Mouse (Mus musculus) testis, adult 2 months (tissue): ENCODE measurements around the gene Foxd1. TPM values are rescaled to one million over a fixed set of nuclear protein-coding genes. Genes with fewer than 3 reads are reported as not detected.

Source experiments
- H3K27ac ChIP-seq: fragments of 200-500 bp; 2 replicates; pipeline ENCODE4 v1.5.1; 2012; ENCODE audit warnings: low read depth, low read length; ENCODE audit not compliant: control insufficient read depth, insufficient read depth
- H3K27me3 ChIP-seq: fragments of 200-500 bp; 2 replicates; pipeline ENCODE4 v1.6.1; 2012; ENCODE audit warnings: mild to moderate bottlenecking, low read length, moderate library complexity; ENCODE audit not compliant: control insufficient read depth, insufficient read depth
- H3K36me3 ChIP-seq: fragments of 200-500 bp; 2 replicates; pipeline ENCODE4 v1.6.1; 2012; ENCODE audit warnings: mild to moderate bottlenecking, low read length; ENCODE audit not compliant: control insufficient read depth, insufficient read depth
- H3K4me1 ChIP-seq: fragments of 200-500 bp; 2 replicates; pipeline ENCODE4 v1.6.1; 2012; ENCODE audit warnings: low read length; ENCODE audit not compliant: control insufficient read depth, insufficient read depth
- H3K4me3 ChIP-seq: fragments of 200-500 bp; 2 replicates; pipeline ENCODE4 v1.5.1; 2012; ENCODE audit warnings: low read depth, mild to moderate bottlenecking, low read length, moderate library complexity, mixed read lengths; ENCODE audit not compliant: control insufficient read depth
- CTCF ChIP-seq: fragments of 200-500 bp; IDR thresholded peaks from 2 replicates; pipeline ENCODE4 v1.5.1; 2012; ENCODE audit warnings: low read depth, mild to moderate bottlenecking, inconsistent platforms, low read length, moderate library complexity; ENCODE audit not compliant: control insufficient read depth, insufficient read depth, insufficient replicate concordance
- POLR2A ChIP-seq: fragments of 200-500 bp; IDR thresholded peaks from 2 replicates; pipeline ENCODE4 v1.6.1; 2012; ENCODE audit warnings: low read depth, mild to moderate bottlenecking, inconsistent platforms, low read length, moderate library complexity; ENCODE audit not compliant: control insufficient read depth
- polyA plus RNA-seq: library from polyadenylated mRNA; depleted of rRNA; stranded (reverse); fragments of >200 nt; gene quantifications from 2 replicates; pipeline ENCODE4 v1.2.3, GENCODE M21; 2012

The Foxd1 gene
- polyA plus RNA-seq, 1 experiment, result not detected

- Histone ChIP-seq H3K36me3 (no peaks in the 10 kb centered on the region), H3K27me3 (peaks cover 2% of the 10 kb centered on the region; the same call in 1 of the 2 replicates), H3K27ac (no peak overlapping the region), H3K4me3 (no peak overlapping the region), H3K4me1 (peaks cover 15% of the 10 kb centered on the region)
- TF ChIP-seq CTCF (no peak), POLR2A (no peak)
Measured at GRCm38 (mm10) chr13:98367601-98368000, 13.6 kb downstream of the Foxd1 start.

- Histone ChIP-seq H3K4me3 (no peak overlapping the region), H3K4me1 (peaks cover 15% of the 10 kb centered on the region), H3K27ac (no peak overlapping the region), H3K27me3 (peaks cover 2% of the 10 kb centered on the region; the same call in 1 of the 2 replicates), H3K36me3 (no peaks in the 10 kb centered on the region)
- TF ChIP-seq POLR2A (no peak), CTCF (no peak)
Measured at GRCm38 (mm10) chr13:98369046-98369445, 15.0 kb downstream of the Foxd1 start.

GRCm38 (mm10) chr13:98374560-98374959, 20.5 kb downstream of the Foxd1 start:
- TF ChIP-seq POLR2A (no peak), CTCF (no peak)
- Histone ChIP-seq H3K27me3 (no peaks in the 10 kb centered on the region), H3K4me1 (no peaks in the 10 kb centered on the region), H3K36me3 (no peaks in the 10 kb centered on the region), H3K4me3 (no peak overlapping the region), H3K27ac (no peak overlapping the region)

- H3K27me3 ChIP-seq, result no peaks in the 10 kb centered on the region
- H3K36me3 ChIP-seq, result no peaks in the 10 kb centered on the region
- H3K4me3 ChIP-seq, result no peak overlapping the region
- no peak overlapping the region for H3K27ac ChIP-seq
- H3K4me1 ChIP-seq, result no peaks in the 10 kb centered on the region
- TF ChIP-seq POLR2A (no peak), CTCF (no peak)
Measured at GRCm38 (mm10) chr13:98374979-98375378, 20.9 kb downstream of the Foxd1 start.

GRCm38 (mm10) chr13:98377746-98378145, 23.7 kb downstream of the Foxd1 start:
- no peak overlapping the region for H3K4me3 ChIP-seq
- TF ChIP-seq CTCF (no peak), POLR2A (no peak)

GRCm38 (mm10) chr13:98382751-98383150, 28.7 kb downstream of the Foxd1 start:
- Histone ChIP-seq H3K27me3 (no peaks in the 10 kb centered on the region), H3K4me1 (no peaks in the 10 kb centered on the region)
- TF ChIP-seq POLR2A, result no peak
- TF ChIP-seq CTCF, result no peak

More at GRCm38 (mm10) chr13:98377746-98378145, 23.7 kb downstream of the Foxd1 start:
- H3K27me3 ChIP-seq, result no peaks in the 10 kb centered on the region
- no peaks in the 10 kb centered on the region for H3K36me3 ChIP-seq
- no peak overlapping the region for H3K27ac ChIP-seq
- H3K4me1 ChIP-seq, result no peaks in the 10 kb centered on the region

GRCm38 (mm10) chr13:98383911-98384498, 30.0 kb downstream of the Foxd1 start:
- no peak for TF ChIP-seq CTCF
- TF ChIP-seq POLR2A, result no peak
- Histone ChIP-seq H3K27ac (no peak overlapping the region), H3K27me3 (no peaks in the 10 kb centered on the region), H3K4me3 (no peak overlapping the region), H3K36me3 (no peaks in the 10 kb centered on the region), H3K4me1 (no peaks in the 10 kb centered on the region)

More at GRCm38 (mm10) chr13:98382751-98383150, 28.7 kb downstream of the Foxd1 start:
- no peaks in the 10 kb centered on the region for H3K36me3 ChIP-seq
- no peak overlapping the region for H3K27ac ChIP-seq
- H3K4me3 ChIP-seq, result no peak overlapping the region
